Mouse (Mus musculus): Measurements from ENCODE around the gene Bex1.
"Not testable (repeated sequence)": the region's sequence is repeated elsewhere in the genome, so short reads cannot be mapped to it uniquely, and the experiment has no call there.

Bex1 gene

DNA sequence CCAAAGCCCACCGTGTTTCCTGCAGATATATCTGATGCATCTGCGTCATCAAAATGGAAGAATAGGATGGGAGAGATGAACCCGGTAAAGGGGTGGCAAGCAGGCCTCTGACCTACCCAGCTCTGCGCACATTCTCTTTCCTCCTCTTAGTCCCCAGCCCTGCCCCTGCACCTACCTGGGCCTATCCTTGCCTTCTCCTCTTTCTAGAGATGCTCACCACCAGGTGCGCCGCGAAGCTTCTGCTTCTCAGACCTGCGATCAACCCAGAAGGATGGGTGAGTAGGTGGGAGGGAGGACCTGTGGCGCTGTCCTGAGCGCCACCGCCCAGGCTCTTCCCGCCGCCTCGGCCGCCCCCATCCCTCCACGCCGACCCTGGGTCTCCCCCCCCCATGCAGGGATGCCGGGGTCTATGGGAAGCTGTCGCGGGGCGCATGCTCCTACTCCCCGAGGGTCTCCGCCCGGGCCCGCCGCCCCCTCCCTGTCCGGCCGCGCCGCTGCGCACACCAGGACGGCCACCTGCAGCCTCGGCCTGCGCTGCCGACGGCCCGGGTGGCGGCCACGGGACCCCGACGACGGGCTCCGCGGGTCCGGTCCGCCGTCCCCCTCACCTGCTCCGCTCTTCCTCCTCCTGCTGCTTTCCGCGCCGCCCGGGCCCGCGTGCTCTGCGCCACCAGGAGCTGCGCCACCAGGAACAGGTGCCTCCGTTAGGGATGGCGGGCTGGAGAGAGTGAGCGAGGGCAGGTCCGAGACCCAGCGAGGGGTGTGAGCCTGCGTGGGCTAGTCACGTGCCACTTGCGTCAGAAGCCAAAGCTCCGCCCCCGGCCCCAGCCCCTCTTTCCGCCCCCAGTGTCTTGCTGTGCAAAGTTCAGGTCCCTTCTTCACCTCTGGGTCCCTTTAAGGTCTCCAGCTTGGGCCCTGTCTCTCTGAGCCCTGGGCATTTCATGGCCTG is at the start of gene Bex1, which contains the start of gene Tceal7:
Gene Bex1 (minus strand): TSS at position 785 of the 949 bp plus-strand sequence.
Gene Tceal7 (plus strand): TSS at position 51 of the 949 bp plus-strand sequence.
- DNase-seq: not testable (repeated sequence)

DNA sequence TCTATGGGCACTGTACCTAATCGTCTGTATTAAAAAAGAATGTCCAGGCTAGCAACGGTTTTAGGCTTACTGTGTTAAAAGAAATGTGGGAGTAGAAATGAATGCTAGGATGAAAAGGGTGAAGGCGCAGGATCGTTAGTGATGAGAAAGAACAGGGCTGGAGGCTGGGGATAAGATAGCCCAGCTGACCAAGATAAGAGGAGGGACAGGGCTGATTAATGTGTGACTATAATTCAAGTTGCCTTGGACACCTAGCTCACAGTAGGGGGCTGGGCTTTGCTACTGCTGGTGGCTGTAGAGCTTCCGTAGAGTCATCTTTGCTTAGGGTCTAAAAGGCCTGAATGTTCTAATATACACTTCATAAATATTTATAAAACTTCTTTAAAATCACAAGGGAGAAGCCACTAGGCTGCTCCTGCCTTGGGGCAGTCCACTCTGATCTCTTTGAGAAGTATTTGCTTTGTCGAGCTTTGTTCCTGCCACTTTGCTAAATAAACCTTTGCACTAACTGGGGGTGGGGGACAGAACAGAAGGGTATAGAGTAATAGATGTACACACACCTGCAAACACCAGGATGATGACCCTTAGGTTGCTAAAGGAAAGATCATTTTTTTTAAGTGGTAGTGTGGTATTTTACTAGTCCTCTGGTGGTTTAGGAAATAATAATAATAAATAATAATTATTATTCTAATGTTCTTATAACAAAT is 36.9 kb upstream of the Bex1 start:
- no peak for DNase-seq

DNA sequence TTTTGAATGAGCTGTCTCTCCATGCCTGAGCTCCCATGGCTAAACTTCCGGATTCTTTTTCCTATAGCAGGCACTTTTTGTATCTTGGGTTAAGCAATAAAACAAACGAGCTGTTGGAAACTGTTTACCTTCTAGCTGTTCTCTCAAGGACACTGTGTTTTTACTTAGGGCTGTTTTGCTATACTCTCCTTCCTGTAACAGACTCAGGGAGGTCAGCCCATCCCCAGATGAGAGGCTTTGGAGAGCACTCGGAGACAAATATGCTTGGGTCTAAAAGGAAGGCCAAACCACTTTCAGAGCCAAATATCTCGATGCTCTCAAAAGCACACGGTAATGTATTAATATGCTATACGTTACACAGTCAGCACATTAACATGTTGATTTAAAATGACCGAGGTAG is 34.4 kb upstream of the Bex1 start:
- DNase-seq: no peak

DNA sequence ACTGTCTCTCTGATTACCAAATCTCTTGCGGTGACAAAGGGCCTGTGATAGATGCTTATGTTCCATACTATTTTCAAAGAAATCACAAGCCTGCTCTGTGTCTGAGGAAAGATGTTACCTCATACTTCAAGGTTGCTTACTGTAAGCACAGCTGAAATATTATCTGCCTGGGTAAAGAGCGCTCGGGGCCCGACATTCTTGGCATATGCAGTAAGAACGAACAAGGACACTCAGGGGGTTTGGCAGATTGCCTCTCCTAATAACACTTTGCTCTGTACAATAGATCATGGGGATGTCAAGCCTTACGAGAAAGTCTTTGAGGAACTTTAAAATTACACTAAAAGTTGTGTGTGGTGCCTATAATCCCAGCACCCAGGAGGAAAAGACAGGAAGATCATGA is 33.5 kb upstream of the Bex1 start:
- DNase-seq: no peak

DNA sequence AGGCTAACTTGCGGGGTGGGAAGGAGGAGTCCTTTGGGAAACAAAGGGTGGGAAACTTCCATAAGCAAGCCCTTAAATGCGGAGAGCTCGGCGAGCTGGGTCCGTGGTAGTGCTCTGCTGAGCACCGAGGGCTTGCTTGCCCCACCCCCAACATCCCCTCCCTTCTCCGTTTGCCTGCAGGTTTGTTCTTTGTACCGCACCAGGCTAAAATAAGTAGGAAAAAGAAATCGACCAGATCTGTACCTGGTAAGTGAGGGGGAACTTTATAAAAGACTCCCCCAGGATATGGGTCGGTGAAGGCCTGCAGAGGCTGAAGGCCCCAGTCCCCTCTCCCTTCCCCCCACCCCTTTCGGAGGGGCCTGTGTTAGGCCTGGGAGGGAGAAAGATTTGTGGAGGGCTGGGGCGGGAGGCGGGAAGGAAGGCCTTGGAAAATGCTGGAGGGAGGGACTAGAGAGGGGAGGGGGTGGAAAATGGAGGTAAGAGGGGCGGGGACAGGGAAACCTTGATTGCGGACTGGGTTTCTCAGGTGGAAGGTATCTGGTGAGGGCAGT is 30.3 kb upstream of the Bex1 start:
- no peak for DNase-seq

DNA sequence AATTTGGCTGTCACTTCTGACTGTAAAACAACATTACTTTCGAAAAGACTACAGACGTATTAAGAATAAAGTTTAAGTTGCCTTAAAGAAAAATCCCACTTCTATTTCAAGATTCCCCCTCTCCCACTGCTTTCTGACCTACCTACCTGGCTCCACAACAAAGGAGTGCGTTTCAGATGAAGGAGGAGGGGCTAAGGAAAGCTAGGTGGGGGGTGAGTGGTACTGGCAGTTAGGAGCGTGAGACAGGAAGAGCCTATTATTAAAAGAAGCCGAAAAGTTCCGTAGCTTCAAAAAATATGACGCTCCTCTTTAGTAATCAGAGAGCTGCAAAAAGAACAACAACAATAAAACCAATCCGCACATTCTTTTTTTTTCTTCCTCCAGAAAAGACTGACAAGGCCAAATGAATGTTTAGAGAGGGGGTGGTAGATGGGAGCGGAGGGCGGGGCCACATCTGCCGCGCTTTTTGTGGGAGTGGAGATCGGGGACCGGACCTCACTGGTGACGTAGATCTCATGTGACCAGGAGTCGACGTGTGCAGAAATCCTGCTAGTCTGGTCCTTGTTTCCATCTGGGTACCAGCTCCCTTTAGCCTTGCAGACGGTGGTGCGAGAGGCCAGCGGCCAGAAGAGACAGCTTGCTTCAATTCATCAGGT is 29.4 kb upstream of the Bex1 start, which contains the start of gene Tceal9:
Gene Tceal9 (plus strand): TSS at position 506 of the 656 bp plus-strand sequence.
- peak; percentile 19 to 46 for DNase-seq

DNA sequence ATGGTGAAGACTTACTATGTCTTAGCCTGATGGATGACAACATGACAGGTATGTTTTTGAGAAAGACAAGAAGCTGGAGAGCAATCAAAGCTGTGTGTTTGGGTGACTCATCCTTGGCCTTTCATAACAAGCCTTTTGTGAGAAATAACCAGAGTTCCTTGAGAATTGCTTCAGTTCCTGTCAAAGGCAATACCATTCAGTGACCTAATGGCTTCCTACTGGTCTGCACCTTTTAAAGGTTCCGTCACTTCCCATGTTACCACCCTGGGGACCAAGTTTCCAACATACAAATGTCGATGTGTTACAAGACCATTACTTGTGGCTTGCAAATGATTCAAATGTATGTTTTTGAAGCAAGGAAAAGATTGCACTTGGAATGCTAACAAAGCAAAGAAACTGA is 27.9 kb upstream of the Bex1 start:
- no peak for DNase-seq

DNA sequence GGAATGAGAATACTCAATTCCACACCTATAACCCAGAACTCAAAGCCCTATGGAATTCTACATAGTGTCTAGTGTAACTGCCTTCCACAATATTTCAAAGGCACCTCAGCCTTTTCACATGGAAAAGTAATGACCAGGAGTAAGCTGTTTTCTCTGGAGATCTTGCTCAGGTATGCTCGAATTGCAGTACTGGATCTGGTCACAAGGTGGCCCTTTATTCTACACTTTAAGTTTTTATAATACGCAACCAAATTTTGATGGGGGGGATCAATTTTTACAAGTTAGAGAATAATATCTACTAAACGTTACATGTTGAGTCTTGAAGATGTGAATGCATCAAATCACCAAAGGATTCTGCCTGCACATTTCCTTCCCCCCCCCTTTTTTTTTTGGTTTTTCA is 22.8 kb upstream of the Bex1 start:
- no peak for DNase-seq

DNA sequence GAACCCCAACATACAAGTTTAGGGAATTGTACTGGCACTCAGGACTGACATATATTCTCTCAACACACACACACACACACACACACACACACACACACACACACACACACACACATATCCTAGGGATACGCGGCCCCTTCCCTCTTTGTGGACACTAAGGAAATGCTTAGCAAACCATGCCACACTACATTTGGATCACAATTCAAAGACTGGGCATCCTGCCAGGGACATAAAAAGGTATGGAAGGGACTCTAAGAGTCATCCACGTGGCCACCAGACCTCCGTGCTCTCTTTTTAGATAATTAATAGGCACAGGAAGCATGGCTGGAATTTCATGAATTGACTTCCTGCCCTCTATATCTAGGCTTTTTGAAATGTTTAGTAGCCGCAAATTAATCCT is 12.5 kb upstream of the Bex1 start:
- no peak for DNase-seq

DNA sequence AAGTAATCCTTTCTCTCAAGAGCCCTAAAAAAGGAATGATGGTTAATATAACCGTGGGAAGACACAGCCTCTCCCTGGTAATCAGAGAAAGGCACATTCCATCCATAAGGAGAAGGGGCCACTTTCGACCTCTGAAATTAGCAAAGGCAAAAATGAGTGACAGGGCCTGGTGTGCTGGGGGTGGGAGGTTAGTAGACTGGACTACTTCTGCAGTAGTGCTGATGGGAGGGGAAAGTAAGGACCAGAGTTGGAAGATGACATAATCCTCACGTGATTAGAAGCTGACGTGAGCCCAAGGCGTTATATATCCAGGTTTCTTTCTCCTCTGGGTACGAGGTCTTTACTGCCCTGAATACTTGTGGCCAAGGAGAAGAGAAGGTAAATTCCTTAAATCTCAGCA is 8.4 kb upstream of the Bex1 start:
- no peak for DNase-seq

DNA sequence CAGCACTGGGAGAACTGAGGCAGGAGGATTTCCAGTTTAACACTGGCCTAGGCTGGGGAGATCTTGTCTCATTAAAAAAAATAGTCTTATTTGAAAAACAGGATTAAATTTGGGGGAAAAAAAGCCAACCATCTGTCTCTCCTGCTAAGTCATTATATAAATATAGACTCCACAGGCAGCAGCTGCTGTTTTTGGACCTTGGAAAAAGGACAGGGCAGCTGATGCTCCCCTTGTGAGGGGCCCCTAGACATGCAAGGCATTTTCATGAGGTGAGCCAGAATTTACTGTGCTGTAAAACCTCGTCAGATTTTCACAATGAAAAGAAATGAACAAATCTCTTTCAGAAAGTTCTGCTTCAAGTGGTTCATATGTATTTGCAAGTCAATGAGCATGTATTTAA is 990 bp upstream of the Bex1 start:
- no peak for DNase-seq

DNA sequence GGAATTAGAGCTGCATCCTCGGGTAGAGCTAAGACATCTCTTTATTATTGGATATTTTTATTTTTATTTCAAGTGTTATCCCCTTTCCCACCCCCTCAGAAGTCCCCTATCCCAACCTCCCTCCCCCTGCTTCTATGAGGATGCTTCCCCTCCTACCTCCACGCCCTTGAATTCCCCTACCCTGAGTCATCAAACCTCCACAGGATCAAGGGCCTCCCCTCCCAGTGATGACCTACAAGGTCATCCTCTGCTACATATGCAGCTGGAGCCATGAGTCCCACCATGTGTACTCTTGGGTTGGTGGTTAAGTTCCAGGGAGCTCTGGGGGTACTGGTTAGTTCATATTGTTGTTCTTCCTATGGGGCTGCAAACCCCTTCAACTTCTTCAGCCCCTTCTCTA is 1.9 kb downstream of the Bex1 start:
- no peak for DNase-seq

DNA sequence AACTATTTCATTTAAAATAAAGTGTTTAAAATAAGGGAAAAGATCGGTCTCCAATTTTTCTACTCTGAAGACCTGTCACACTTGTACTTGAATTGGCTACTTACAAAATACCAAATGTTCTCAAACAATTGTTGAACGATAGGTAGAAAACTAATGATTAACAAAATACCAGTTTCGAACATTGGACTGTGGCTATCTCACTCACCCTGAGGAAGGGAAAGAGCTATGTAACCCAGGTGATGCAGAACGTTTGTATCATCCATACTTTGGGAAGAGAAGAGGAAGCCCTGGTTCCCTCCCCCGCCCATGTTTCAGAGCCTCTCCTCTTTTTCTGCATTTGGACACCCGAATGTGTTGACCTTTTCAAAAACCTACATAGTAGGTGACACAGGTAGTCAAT is 10.9 kb downstream of the Bex1 start:
- DNase-seq: no peak

DNA sequence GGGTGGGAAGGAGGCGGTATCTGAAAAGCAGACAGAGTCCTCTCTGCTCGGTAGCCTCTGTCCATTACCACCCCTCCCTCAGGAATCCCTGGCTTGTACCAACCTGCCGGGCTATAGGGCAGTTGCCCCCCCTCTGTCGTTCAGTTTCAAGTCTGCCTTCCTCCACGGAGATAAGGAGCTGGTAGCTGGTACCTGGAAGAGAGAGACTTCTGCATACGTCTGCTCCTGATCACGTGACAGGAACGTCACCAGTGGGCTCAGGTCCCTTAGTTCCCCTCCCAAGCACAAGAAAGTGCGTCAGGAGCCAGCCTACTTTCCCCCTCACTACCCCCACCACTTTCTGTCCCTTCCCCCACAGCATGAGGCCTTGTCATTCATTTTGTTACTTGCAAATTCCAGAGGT is 11.6 kb downstream of the Bex1 start, which contains the start of gene Tceal5:
Gene Tceal5 (minus strand): TSS at position 213 of the 403 bp plus-strand sequence.
- DNase-seq: no peak

DNA sequence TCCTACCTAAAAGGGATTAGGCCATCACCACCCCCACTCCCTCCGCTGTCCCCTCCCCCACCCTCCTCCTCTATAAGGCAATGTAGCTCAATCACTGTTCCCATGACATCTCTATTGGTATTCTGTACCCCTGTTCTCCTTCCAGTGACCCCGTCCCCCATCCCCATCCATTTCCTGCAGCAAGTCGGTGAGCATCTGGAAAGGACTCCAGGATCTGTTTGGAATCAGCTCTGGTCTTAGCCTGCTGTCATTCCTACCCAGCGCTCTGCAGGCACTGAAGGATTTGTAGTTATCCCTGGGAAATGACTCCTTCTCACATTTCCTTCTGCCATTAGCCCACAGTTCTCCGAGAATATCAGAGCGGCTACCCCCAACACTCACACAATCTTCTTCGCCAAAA is 12.1 kb downstream of the Bex1 start:
- DNase-seq: no peak

DNA sequence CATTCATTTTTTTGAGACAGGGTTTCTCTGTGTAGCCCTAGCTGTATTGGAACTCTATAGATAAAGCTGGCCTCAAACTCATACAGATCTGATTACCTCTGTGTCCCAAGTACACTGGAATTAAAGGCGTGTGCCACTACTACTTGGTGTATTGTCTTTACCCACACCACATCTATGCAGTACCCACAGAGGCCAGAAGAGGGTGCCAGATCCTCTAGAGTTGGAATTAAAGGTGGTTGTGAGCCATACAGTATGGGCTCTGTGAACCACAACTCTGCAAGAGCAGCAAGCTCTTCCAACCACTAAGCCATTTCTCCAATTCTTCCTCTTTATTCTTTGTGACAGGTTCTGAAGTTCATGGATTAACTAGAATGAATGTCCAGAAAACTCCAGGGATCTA is 18.4 kb downstream of the Bex1 start:
- DNase-seq: no peak

DNA sequence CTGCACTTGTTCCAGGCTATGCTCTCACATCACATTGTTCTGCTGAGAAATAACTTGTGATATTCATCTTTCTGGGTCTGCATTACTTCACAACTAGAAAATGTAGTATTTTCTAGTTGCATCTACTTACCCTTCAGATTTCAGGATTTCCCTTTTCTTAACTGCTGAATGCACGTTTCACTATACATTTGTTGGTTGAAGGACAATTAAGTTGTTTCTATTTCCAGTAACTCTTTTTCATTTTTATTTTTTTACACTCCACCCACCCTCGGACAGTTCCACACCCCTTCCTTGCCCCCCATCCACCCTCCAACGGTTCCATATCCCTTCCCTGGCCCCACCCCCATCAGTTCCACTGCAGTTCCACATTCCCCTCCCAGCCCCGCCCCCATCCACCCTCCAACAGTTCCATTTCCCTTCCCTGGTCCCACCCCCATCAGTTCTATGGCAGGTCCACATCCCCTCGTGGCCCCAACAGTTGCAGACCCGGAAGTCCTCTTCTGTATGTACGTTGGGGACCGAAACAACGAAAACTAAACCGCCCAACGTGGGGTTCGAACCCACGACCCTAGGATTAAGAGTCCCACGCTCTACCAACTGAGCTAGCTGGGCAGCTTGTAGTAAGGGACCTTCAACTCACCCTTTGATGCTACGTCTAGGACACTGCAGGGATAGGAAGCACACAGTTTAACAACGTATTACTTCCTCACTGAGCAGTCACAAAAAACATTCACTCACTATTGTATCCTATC is 19.9 kb downstream of the Bex1 start:
- no peak for DNase-seq

DNA sequence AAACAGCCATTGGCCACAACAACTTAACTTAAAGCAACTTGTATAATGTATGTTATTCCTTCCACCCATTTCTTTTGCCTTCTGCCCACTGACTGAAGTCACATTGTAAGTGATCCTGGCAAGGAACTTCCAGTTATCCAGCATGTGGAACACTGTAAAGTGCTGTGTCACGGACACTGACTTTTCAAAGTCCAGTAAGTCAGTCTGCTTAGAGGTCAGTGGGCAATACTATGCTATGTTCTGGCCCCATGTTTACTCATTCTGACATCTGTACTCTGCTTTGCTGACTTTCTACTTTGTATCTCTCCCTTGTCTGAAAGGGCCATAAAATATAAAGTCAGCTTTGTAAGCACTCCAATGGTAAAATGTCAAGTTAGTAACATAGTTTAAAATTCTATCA is 32.2 kb downstream of the Bex1 start:
- no peak for DNase-seq

DNA sequence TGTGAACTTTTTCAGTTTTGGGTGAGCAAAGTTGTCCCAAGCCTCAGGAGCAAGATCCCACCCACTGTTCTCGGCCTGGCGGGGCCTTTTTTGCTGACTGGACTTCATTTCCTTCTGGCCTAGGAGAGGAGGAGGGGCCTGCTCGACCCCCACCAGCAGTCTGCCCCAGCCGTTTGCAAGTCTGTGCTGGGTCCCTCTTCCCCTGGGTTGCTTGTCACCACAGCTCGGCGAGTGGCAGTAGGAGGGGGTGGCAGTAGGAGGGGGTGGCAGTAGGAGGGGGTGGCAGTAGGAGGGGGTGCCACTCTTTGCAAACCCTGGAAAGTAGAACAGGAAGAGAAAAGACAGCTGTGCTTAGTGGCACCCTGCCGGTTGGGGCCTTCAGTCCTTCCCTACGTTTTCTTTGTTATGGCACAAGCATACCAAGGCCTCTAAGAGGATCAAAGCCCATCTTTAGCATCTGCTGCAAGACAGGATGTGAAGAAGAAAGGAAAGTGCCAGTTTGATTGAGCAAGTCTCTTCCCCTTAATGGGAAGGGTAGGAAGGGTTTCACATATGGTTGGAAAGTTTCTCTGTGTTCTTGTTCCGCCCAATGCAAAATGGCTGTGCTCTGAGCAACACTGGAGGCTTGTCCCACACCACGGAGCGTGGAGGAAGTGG is 34.3 kb downstream of the Bex1 start:
- peak in 1 of 2 experiments; percentile 12 for DNase-seq

DNA sequence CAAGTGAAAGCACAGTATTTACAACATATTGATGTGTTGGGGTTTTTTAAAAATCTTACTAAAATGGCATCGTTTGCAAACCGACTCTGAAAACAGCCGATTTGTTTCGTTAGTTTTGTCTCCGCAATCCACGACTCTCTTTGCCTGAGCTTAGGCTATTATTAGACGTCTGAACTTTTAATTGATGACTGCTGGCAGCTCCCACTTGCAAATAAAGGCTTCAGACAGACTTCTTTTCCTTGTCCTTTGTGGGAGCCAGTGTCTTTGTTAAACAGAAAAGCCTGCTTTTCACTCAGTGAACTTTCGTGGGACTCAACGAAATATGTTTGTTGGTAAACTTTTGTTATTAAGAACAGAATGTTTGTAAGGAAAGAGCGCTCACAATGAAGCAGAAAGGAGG is 42.5 kb downstream of the Bex1 start:
- no peak for DNase-seq

DNA sequence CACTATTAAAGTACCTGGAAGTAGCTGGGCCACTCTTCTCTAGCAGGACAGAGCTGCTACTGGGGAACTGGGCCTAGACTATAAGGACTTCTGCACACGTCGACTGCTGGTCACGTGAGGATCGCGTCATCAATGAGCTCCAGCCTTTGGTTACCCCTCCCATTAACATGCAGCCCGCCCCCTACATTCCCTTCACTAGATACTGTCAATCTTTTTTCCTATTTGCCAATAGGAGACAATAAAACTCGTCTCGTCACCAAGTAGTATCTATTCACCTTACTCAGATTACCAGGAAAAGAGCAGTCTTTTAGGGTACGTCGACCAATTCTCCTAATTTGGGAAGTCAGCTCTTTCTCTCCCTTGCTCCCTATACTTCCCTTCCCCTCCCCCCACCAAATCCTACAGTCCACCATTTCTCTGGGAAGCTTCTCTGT is 43.2 kb downstream of the Bex1 start, which contains the start of gene Tceal8:
Gene Tceal8 (minus strand): TSS at position 225 of the 434 bp plus-strand sequence.
- DNase-seq: peak in 1 of 2 experiments; percentile 8
